Mouse (Mus musculus) T-helper 1 cell (primary cell): ENCODE results near the gene Cog3.

Experiments
- in situ Hi-C: fragments of 300-600 bp; cut with MboI, MseI; formaldehyde crosslinking; loops from one replicate; pipeline ENCODE4 v1.15.1; 2025; ENCODE audit warnings: high pct_unique_total_duplicates

Gene Cog3

GRCm38 (mm10) chr14:75761028-75761805 is 6.9 kb upstream of the Cog3 start:
- in situ Hi-C loops, result no loop called here

GRCm38 (mm10) chr14:75758401-75758800 is 4.1 kb upstream of the Cog3 start:
- in situ Hi-C loops, result no loop called here

- in situ Hi-C loops, result no loop called here
These were observed 3.5 kb upstream of the Cog3 start for GRCm38 (mm10) chr14:75757821-75758220.

- in situ Hi-C loops, result no loop called here
These were observed 2.7 kb upstream of the Cog3 start for GRCm38 (mm10) chr14:75756971-75757370.

- in situ Hi-C loops, result no loop called here
These were observed 1.1 kb downstream of the Cog3 start for GRCm38 (mm10) chr14:75753206-75753605.

GRCm38 (mm10) chr14:75751040-75751439 is 3.3 kb downstream of the Cog3 start:
- in situ Hi-C loops, result no loop called here

- in situ Hi-C loops, result loop anchor here (10.0 kb wide), 1 partner anchor 534 kb away; no protein-coding TSS in a partner anchor
These were observed 5.2 kb downstream of the Cog3 start for GRCm38 (mm10) chr14:75749123-75749522.

- in situ Hi-C loops, result loop anchor here (10.0 kb wide), 1 partner anchor 533 kb away; no protein-coding TSS in a partner anchor
These were observed 6.4 kb downstream of the Cog3 start for GRCm38 (mm10) chr14:75747960-75748359.

GRCm38 (mm10) chr14:75741904-75742303 is 12.4 kb downstream of the Cog3 start:
- in situ Hi-C loops, result loop anchor here (10.0 kb wide), 1 partner anchor 527 kb away; no protein-coding TSS in a partner anchor

GRCm38 (mm10) chr14:75735597-75735996 is 18.7 kb downstream of the Cog3 start:
- in situ Hi-C loops, result no loop called here

GRCm38 (mm10) chr14:75732631-75733030 is 21.7 kb downstream of the Cog3 start:
- in situ Hi-C loops, result no loop called here

- in situ Hi-C loops, result no loop called here
These were observed 23.0 kb downstream of the Cog3 start for GRCm38 (mm10) chr14:75731361-75731760.

- in situ Hi-C loops, result no loop called here
These were observed 26.2 kb downstream of the Cog3 start for GRCm38 (mm10) chr14:75728111-75728510.

GRCm38 (mm10) chr14:75727046-75727445 is 27.3 kb downstream of the Cog3 start:
- in situ Hi-C loops, result no loop called here

- in situ Hi-C loops, result no loop called here
These were observed 31.5 kb downstream of the Cog3 start for GRCm38 (mm10) chr14:75722816-75723215.

- in situ Hi-C loops, result no loop called here
These were observed 32.2 kb downstream of the Cog3 start for GRCm38 (mm10) chr14:75721977-75722563.

- in situ Hi-C loops, result no loop called here
These were observed 34.2 kb downstream of the Cog3 start for GRCm38 (mm10) chr14:75720121-75720520.

- in situ Hi-C loops, result no loop called here
These were observed 37.9 kb downstream of the Cog3 start for GRCm38 (mm10) chr14:75716410-75716809.

GRCm38 (mm10) chr14:75713661-75714060 is 40.7 kb downstream of the Cog3 start:
- in situ Hi-C loops, result no loop called here

GRCm38 (mm10) chr14:75712687-75713086 is 41.6 kb downstream of the Cog3 start:
- in situ Hi-C loops, result no loop called here

- in situ Hi-C loops, result no loop called here
These were observed 42.6 kb downstream of the Cog3 start for GRCm38 (mm10) chr14:75711731-75712130.

- in situ Hi-C loops, result no loop called here
These were observed 45.3 kb downstream of the Cog3 start for GRCm38 (mm10) chr14:75708986-75709385.

GRCm38 (mm10) chr14:75707771-75708170 is 46.5 kb downstream of the Cog3 start:
- in situ Hi-C loops, result no loop called here
